Mouse (Mus musculus) heart, postnatal 0 days (tissue): ENCODE data around the gene Srgap1.

Source experiments
- CTCF ChIP-seq: IDR thresholded peaks from 2 replicates; pipeline ENCODE4 v1.5.1; 2016; ENCODE audit warnings: antibody characterized with exemption, control low read depth, low read depth
- EP300 ChIP-seq: IDR thresholded peaks from 2 replicates; pipeline ENCODE4 v1.6.1; 2016; ENCODE audit warnings: antibody characterized with exemption, low read depth

GRCm38 (mm10) chr10:121885512-121886218, 161.4 kb downstream of the Srgap1 start:
- TF ChIP-seq CTCF (no peak), EP300 (no peak)
